Mouse (Mus musculus) megakaryocyte progenitor cell, adult 5-6 weeks (primary cell): ENCODE measurements at regions not wholly inside any gene's neighbourhood (a gene's known extent, or its start where the extent isn't known, plus 50 kb on each side); places are given as distances from the start of the nearest gene placed in this dataset.
A peak's percentile ranks its signal among the peaks of the same experiment; 100 is the strongest.

ENCODE experiments used
- ATAC-seq: replicated peaks from 2 replicates; pipeline ENCODE4 v1.8.0; 2016; ENCODE audit warnings: mild to moderate bottlenecking, moderate TSS enrichment, inconsistent platforms; ENCODE audit not compliant: poor library complexity

GRCm38 (mm10) chr12:35319571-35319970 lies 215.3 kb downstream of the Ahr start:
- peak; percentile 85 for ATAC-seq

- ATAC-seq = no peak
Observed at GRCm38 (mm10) chr12:35317046-35317445, 217.8 kb downstream of the Ahr start.

DNA sequence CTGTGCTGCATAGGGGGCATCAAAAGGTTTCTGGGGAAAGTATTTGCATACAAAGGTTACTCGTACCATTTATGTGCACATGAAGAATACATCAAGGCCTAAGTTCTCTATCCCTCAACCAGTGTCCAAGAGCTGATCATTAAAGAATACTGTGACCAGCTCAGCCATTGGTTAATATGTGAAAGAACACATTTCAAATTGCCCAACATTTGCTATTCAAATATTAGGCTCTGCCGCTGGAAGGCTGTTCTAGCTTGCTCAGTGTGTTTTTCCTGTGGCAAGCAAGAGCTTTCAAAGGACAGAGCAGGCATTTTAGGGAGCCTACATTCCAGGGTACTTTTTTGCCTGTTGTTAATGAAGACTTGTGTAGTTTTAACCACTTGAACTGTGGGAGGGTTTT lies 220.8 kb downstream of the Ahr start:
- no peak for ATAC-seq

DNA sequence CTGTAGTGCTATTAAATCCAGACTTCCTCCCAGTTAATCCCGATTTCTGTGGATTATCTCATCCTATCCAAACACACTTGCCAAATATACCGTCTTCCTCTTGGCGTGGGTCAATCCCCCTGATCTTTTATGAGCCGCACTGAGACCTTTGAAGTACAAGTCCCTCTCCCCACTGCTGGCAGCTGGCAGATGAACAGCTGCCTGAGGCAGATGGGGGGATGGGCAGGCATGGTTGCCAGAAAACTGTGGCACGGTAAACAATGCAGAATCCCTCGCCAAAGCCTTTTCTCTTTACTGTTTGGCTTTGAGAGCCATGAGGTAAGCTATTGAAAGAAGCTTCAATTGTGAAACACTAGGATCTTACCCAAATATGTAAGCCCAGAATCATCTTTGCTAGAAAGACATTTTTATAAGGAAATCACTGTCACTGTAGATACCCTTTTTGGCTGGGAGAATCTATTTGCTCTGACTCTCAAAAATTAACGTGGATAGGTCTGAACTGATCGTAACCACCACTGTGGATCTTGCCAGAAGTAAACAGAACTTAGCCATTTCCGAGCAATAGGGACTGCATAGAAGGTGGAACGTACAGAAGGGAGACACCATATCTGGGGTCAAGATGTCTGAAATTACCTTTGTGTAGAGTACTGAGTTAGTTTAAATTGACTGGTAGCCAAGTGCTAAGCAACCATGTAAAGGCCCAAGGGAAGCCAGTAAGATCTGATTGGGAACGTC lies 221.5 kb downstream of the Ahr start:
- ATAC-seq = no peak

DNA sequence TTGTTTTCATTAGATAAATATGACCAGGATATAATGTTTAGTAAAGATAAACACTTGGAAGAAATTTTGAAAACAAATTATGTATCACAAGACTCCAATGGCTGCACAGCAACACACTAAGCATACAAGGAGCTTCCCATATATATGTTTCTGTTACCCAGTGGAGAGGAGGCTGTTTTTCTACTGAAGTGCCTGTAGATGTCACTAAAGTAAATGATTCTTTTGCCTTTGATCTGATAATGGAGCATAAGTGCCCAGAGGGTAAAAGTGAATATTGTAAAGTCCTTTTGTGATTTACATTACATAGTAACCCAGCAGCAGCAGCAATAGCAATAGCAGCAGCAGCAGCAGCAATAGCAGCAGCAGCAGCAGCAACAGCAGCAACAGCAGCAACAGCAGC lies 226.3 kb downstream of the Ahr start:
- ATAC-seq = peak; percentile 58

- 0 out of 2 replicates have a peak, but pooled peaks have one; percentile 31 for ATAC-seq
Observed at GRCm38 (mm10) chr12:35303764-35304717, 230.8 kb downstream of the Ahr start.

DNA sequence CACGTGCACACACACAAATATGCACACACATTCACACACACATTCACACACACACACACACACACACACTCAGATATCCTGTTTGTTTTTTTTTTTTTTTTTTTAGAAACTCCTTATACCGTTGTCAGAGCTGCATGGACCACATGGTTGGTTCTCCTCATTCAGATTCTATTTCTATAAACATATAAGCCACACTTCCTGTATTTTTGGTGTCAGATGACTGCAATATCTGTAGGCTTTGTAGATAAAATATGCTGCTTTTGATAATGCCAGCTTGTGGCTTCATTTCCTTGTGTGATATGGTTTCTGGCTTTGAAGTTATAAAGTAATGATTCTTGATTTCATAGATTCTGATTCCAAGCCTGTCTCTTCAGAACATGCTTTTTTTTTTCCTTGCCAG lies 231.7 kb downstream of the Ahr start:
- peak; percentile 60; the same call in 1 of the 2 replicates for ATAC-seq

GRCm38 (mm10) chr12:35294668-35295067 lies 240.2 kb downstream of the Ahr start:
- ATAC-seq = peak; percentile 61

DNA sequence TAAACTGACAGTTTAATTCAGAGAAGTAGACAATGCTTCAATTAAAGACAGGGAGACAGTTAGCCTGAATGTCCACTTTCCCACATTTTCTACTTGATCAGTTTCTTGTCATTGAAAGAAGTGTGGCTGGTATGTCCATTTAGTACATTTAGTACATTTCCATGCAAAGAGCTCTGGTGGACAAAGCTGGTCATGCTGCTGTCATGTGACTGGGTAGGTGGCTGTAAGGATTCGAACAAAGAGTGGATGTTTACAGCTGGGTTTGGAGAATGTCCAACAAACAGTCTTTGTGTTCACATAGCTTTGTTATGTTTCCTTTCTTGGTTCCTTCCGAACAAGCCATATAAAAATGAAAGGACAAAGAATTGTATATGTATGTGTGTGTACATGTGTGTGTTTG lies 241.3 kb downstream of the Ahr start:
- ATAC-seq = no peak

DNA sequence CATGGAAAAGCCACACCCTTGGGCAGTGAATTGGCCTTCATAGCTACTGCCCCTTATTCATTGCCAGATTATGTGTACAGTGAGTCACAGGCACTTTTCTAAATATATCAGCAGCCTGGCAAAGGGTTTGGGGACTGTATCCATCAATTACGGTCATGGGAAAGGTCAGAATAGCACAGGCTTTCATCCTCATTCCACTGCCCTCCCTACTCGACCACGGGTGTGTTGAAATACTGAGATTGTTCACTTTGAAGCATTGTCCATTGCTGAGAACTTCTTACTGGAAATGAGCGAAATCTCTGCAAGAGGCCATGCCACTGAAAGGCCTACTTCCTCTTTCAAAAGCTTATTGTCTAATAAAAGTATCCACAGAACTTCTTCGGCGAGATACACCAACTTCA lies 242.9 kb downstream of the Ahr start:
- ATAC-seq = peak; percentile 81

- no peak for ATAC-seq
Observed at GRCm38 (mm10) chr12:35287974-35288373, 241.0 kb downstream of the Snx13 start.

GRCm38 (mm10) chr12:35287570-35287969 lies 240.6 kb downstream of the Snx13 start:
- ATAC-seq = peak; percentile 72

GRCm38 (mm10) chr12:35286974-35287553 lies 240.1 kb downstream of the Snx13 start:
- no peak for ATAC-seq

GRCm38 (mm10) chr12:35284345-35284744 lies 237.4 kb downstream of the Snx13 start:
- no peak for ATAC-seq

DNA sequence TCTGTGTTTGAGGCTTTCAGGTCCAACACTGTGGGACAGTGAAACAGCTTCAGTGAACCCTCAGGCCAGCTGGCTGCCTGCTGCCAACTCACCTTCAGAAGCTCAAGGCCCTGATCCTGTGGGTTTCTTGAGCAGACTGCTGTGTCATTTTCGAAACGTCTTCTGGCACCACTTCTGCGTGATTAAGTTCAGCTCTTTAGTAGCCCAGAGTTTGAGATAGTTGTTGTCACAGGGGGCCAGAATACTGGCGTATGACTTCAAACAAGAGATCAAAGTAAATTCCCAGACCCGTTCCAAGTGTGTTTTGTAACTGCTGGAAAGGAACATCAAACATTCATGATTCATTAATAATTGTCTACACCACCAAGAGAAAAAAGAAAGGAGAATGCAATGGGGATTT lies 236.9 kb downstream of the Snx13 start:
- ATAC-seq = peak; percentile 44

DNA sequence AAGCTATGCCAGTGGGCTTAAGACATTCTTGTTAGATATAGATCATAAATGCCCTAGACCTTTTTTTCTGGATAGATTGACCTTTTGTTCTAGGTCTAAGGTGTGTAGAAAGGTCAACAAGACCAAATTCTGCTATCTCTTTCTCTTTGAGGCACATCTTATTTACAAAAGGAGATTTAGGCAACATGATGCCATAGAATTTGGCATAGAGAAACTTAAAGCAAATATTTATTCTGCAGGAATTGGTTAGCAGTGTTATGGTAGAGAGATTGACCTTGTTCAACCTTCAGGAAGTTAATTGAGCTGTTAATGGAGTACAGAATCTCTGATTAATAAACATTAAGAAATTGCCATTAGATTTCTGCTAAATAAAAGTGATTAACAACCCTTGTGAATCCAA lies 236.4 kb downstream of the Snx13 start:
- ATAC-seq = no peak

- ATAC-seq = peak; percentile 96
Observed at GRCm38 (mm10) chr12:35269465-35269864, 222.5 kb downstream of the Snx13 start.

- ATAC-seq = no peak
Observed at GRCm38 (mm10) chr12:35268006-35268405, 221.0 kb downstream of the Snx13 start.

DNA sequence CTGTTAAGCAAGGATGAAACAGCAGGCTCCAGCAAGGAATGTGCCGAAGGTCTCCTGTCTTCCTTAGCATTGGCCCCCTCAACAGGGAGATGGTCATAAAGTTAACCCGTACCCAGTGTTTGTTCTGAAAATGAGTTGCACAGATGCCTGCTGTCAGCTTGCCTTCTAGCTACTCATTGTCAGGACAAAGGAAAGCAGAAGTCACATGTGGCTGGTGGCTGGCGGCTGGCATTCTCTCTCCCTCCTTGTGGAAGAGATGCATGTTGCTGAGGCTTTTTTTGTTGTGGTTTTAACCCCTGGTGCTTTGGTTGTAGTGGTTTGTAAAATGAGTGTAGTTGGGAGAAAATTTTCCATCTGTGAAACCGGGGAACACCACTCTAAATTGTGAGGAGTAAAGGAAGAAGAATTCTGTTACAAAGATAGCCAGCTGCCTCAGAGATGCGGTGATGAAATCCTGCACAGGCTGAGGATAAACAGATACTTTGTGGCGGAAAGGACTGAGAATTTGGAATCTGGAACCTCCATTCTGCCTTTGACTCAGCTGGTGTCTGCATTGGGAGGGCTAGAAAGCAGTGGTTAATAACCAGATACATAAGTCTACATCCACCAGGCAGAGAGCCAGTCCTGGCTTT lies 220.2 kb downstream of the Snx13 start:
- ATAC-seq = peak; percentile 79

DNA sequence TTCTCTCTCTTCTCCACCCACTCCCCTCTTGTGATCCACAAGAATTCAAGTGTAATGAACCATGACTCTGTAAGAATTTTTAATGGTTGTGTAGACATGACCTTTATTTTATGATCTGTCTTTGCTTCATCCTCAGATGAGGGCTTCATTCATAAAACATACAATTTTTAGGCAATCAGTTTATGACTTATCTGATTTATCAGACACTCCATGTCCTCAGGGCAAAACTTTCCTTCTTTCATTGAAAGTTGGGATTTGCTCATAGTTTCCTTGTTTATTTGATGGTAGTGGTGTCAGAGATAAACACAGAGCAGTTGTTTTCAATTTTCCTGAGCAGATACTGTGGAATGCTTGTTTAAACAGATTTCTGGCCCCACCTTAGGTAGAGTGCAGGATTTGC lies 212.8 kb downstream of the Snx13 start:
- ATAC-seq = no peak

GRCm38 (mm10) chr12:35255723-35256401 lies 208.9 kb downstream of the Snx13 start:
- no peak for ATAC-seq
